Mouse (Mus musculus) cerebellum, adult 18-20 months (tissue): ENCODE results near the gene Stn1.

Experiments used
- DNase-seq, 2 experiments: peaks; one replicate each; pipeline ENCODE4 v3.0.0; 2021

Gene Stn1

GRCm38 (mm10) chr19:47542441-47542840 is 5.1 kb upstream of the Stn1 start:
- no peak for DNase-seq

- DNase-seq = no peak
These were observed 1.5 kb upstream of the Stn1 start for GRCm38 (mm10) chr19:47538801-47539200.

GRCm38 (mm10) chr19:47537879-47538278 is 572 bp upstream of the Stn1 start:
- peak in 1 of 2 experiments; percentile 12 for DNase-seq

- DNase-seq = peak; percentile 97 to 98
These were observed 597 bp downstream of the Stn1 start for GRCm38 (mm10) chr19:47536521-47537299.

- no peak for DNase-seq
These were observed 3.2 kb downstream of the Stn1 start for GRCm38 (mm10) chr19:47534131-47534530.

- DNase-seq = no peak
These were observed 4.9 kb downstream of the Stn1 start for GRCm38 (mm10) chr19:47532449-47532848.

GRCm38 (mm10) chr19:47531309-47531708 is 6.0 kb downstream of the Stn1 start:
- DNase-seq = no peak

GRCm38 (mm10) chr19:47526239-47526986 is 10.9 kb downstream of the Stn1 start:
- DNase-seq = no peak

- DNase-seq = no peak
These were observed 12.4 kb downstream of the Stn1 start for GRCm38 (mm10) chr19:47524905-47525304.

GRCm38 (mm10) chr19:47521403-47521802 is 15.9 kb downstream of the Stn1 start:
- no peak for DNase-seq

- no peak for DNase-seq
These were observed 18.0 kb downstream of the Stn1 start for GRCm38 (mm10) chr19:47519163-47519893.

- no peak for DNase-seq
These were observed 18.7 kb downstream of the Stn1 start for GRCm38 (mm10) chr19:47518475-47519162.

- no peak for DNase-seq
These were observed 19.7 kb downstream of the Stn1 start for GRCm38 (mm10) chr19:47517570-47517969.

GRCm38 (mm10) chr19:47516879-47517278 is 20.4 kb downstream of the Stn1 start:
- no peak for DNase-seq

- DNase-seq = no peak
These were observed 22.2 kb downstream of the Stn1 start for GRCm38 (mm10) chr19:47515091-47515490.

- no peak for DNase-seq
These were observed 23.7 kb downstream of the Stn1 start for GRCm38 (mm10) chr19:47513618-47513897.

GRCm38 (mm10) chr19:47512794-47513617 is 24.3 kb downstream of the Stn1 start:
- no peak for DNase-seq

GRCm38 (mm10) chr19:47511958-47512357 is 25.3 kb downstream of the Stn1 start:
- no peak for DNase-seq

GRCm38 (mm10) chr19:47511294-47511675 is 26.0 kb downstream of the Stn1 start:
- DNase-seq = no peak

- no peak for DNase-seq
These were observed 26.6 kb downstream of the Stn1 start for GRCm38 (mm10) chr19:47510473-47511293.

GRCm38 (mm10) chr19:47510135-47510472 is 27.2 kb downstream of the Stn1 start:
- DNase-seq = no peak
